Comparison of ENCODE assay signal across 12 mouse cellular contexts in the genomic region with DNA sequence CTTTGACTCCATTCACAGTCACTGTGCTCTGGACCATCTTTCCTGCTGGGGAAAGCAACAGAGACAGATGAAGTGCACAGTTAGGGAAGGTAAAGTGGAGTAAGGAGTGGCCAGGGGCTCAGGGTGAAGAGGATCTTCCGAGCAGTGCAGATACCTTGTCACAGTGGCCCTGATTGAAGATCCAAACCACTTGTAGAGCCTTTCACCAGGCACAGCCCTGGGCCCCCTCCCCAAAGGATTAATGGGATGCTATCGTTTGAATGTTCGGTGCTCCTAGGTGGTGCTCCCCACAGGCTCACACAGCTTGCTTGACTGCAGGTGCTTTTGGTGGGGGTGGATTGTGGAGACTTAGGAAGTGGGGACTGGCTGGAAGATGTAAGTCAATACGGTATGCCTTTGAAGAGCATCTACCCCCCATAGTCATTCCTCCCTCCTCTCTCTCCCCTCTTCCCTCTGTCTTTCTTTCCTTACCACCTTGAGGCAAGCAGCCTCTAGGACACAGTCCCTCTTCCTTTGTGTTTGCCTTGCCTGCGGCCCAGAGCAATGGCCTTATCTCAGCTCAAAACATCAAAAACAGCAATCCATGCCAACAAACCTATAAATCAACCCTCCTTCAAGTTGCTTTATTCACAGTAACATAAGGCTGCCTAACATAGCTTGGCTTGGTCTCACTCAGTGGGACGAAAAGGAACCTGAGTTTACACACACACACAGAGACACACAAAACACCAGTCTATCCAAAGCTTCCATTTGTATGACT. TPM values are rescaled to one million over a fixed set of nuclear protein-coding genes. Genes with fewer than 3 reads are reported as not detected.
DNase-seq lines count a peak whose midpoint lies in the region; ATAC-seq and TF ChIP-seq lines count a peak whose summit lies in the region.
"Had no signal": no experiment of that assay in that cellular context is flagged by ENCODE, and none has a peak within 500 bp of the region (broad histone marks: within the 10 kb centered on the region; RNA-seq: fewer than 3 reads in every experiment).

No protein-coding gene starts in this region.

- intact Hi-C loops in heart, postnatal 36 days (cut with DNase I), result no loop called here

- ATAC-seq in heart, embryonic 12.5 days (ENCODE audit: insufficient number of reproducible peaks, low FRiP score), result no peak
- ATAC-seq in lung, embryonic 14.5 days (ENCODE audit: insufficient read depth), result no peak
- no peak for ATAC-seq in intestine, embryonic 14.5 days (replicated peaks; ENCODE audit: low FRiP score, low TSS enrichment, low read depth)
- no peak for ATAC-seq in midbrain, embryonic 16.5 days

- TF ChIP-seq CTCF in lung, embryonic 14.5 days (IDR thresholded peaks at IDR 0.05; ENCODE audit: low read depth), result no peak

- H3K4me1 ChIP-seq in heart, embryonic 12.5 days (replicated peaks), result peaks cover 39% of the 10 kb centered on the region
- peaks cover 19% of the 10 kb centered on the region for H3K4me1 ChIP-seq in lung, embryonic 14.5 days (ENCODE audit: insufficient read depth)
- peaks cover 38% of the 10 kb centered on the region for H3K4me1 ChIP-seq in intestine, embryonic 14.5 days (replicated peaks; ENCODE audit: control insufficient read depth, insufficient read depth, low read length)
- H3K4me1 ChIP-seq in midbrain, embryonic 16.5 days (ENCODE audit: control insufficient read depth, insufficient read depth, low read length), result peaks cover 25% of the 10 kb centered on the region; the same call in 1 of the 2 replicates

- 68% methylated on average over 6 of the region's 6 CpGs for WGBS in heart, embryonic 12.5 days
- 49% methylated on average over 6 of the region's 6 CpGs for WGBS in lung, embryonic 14.5 days
- 64% methylated on average over 6 of the region's 6 CpGs for WGBS in intestine, embryonic 14.5 days
- WGBS in midbrain, embryonic 16.5 days, result 81% methylated on average over 6 of the region's 6 CpGs

- no peaks in the 10 kb centered on the region for H3K9me3 ChIP-seq in heart, embryonic 12.5 days (replicated peaks)
- H3K9me3 ChIP-seq in lung, embryonic 14.5 days (ENCODE audit: low read depth, low read length), result no peaks in the 10 kb centered on the region
- H3K9me3 ChIP-seq in intestine, embryonic 14.5 days (ENCODE audit: control insufficient read depth, low read length), result no peaks in the 10 kb centered on the region
- H3K9me3 ChIP-seq in midbrain, embryonic 16.5 days (replicated peaks; ENCODE audit: control insufficient read depth, low read length, poor library complexity, severe bottlenecking), result no peaks in the 10 kb centered on the region

- H3K27me3 ChIP-seq in heart, embryonic 12.5 days (replicated peaks), result no peaks in the 10 kb centered on the region
- no peaks in the 10 kb centered on the region for H3K27me3 ChIP-seq in lung, embryonic 14.5 days (ENCODE audit: insufficient read depth, low read length)
- H3K27me3 ChIP-seq in intestine, embryonic 14.5 days (replicated peaks; ENCODE audit: control insufficient read depth, insufficient read depth, low read length), result no peaks in the 10 kb centered on the region
- no peaks in the 10 kb centered on the region for H3K27me3 ChIP-seq in midbrain, embryonic 16.5 days (ENCODE audit: control insufficient read depth, insufficient read depth, low read depth, low read length)

- H3K36me3 ChIP-seq in heart, embryonic 12.5 days, result peaks cover 62% of the 10 kb centered on the region
- peaks cover 60% of the 10 kb centered on the region for H3K36me3 ChIP-seq in lung, embryonic 14.5 days (ENCODE audit: insufficient read depth)
- peaks cover 55% of the 10 kb centered on the region for H3K36me3 ChIP-seq in intestine, embryonic 14.5 days (ENCODE audit: control insufficient read depth, insufficient read depth, low read length)
- peaks cover 4% of the 10 kb centered on the region; the same call in 1 of the 2 replicates for H3K36me3 ChIP-seq in midbrain, embryonic 16.5 days (ENCODE audit: control insufficient read depth, insufficient read depth, low read length)

- DNase-seq in heart, postnatal 36 days, result no peak
- no peak for DNase-seq in lung, embryonic 14.5 days
- DNase-seq in lung, postnatal 36 days, result no peak
- peak; percentile 29 for DNase-seq in intestine, embryonic 14.5 days (ENCODE audit: low spot score)
- no peak for DNase-seq in cerebellum, adult 8-10 months
- DNase-seq in lung, adult 18-20 months, result no peak
- DNase-seq: cerebellum, postnatal 25 days; kidney, postnatal 4 days; lung, postnatal 10 days had no signal

- H3K4me2 ChIP-seq in heart, embryonic 12.5 days, result peak overlapping the region; percentile 80
- H3K4me2 ChIP-seq in lung, embryonic 14.5 days, result peak overlapping the region; percentile 93
- H3K4me2 ChIP-seq in intestine, embryonic 14.5 days (ENCODE audit: low read length), result peak overlapping the region; percentile 61
- peak overlapping the region; percentile 45; the same call in 1 of the 2 replicates for H3K4me2 ChIP-seq in midbrain, embryonic 16.5 days (ENCODE audit: low read length)

- no peak overlapping the region for H3K27ac ChIP-seq in heart, embryonic 12.5 days (ENCODE audit: poor library complexity, severe bottlenecking)
- no peak overlapping the region for H3K27ac ChIP-seq in lung, embryonic 14.5 days (ENCODE audit: low read depth)
- no peak overlapping the region for H3K27ac ChIP-seq in intestine, embryonic 14.5 days (ENCODE audit: low read depth)
- no peak overlapping the region for H3K27ac ChIP-seq in midbrain, embryonic 16.5 days (ENCODE audit: low read length)

- H3K4me3 ChIP-seq in heart, embryonic 12.5 days, result 0 out of 2 replicates have a peak overlapping the region, but pooled peaks have one; percentile 3
- peak overlapping the region; percentile 52; the same call in 1 of the 2 replicates for H3K4me3 ChIP-seq in lung, embryonic 14.5 days (ENCODE audit: low read depth, low read length)
- H3K4me3 ChIP-seq in intestine, embryonic 14.5 days (ENCODE audit: low read depth, low read length), result no peak overlapping the region
- H3K4me3 ChIP-seq in midbrain, embryonic 16.5 days (ENCODE audit: low read depth, low read length), result no peak overlapping the region

- H3K9ac ChIP-seq in heart, embryonic 12.5 days, result no peak overlapping the region; the same call in 1 of the 2 replicates
- no peak overlapping the region for H3K9ac ChIP-seq in lung, embryonic 14.5 days
- H3K9ac ChIP-seq in intestine, embryonic 14.5 days (ENCODE audit: low read length), result no peak overlapping the region
- no peak overlapping the region for H3K9ac ChIP-seq in midbrain, embryonic 16.5 days (ENCODE audit: low read depth, low read length)

RNA-seq across cellular contexts. Expression of a gene that starts 2.2 kb away (rescaled TPM):
- 80.3 and 81.7 TPM in 2 replicates for polyA plus RNA-seq in heart, embryonic 12.5 days (2016; fragmentation: Nextera tagmentation; extraction: Ambion mirVana)
- 10 to 100 TPM; 19.8 to 20.0 TPM for total RNA-seq in heart, postnatal 36 days (2021)
- 213 and 226 TPM in 2 replicates for polyA plus RNA-seq in lung, embryonic 14.5 days (2014; fragmentation: Nextera tagmentation; extraction: Ambion mirVana)
- polyA plus RNA-seq in intestine, embryonic 14.5 days (2014; fragmentation: Nextera tagmentation; extraction: Ambion mirVana), result 171 and 182 TPM in 2 replicates
- 17.9 and 19.7 TPM in 2 replicates for polyA plus RNA-seq in midbrain, embryonic 16.5 days (2015; fragmentation: Nextera tagmentation; extraction: Ambion mirVana)

RNA-seq across cellular contexts. Expression of a gene that starts 2.8 kb away (rescaled TPM):
- polyA plus RNA-seq in heart, embryonic 12.5 days (2016; fragmentation: Nextera tagmentation; extraction: Ambion mirVana), result 226 and 236 TPM in 2 replicates
- total RNA-seq in heart, postnatal 36 days (2021), result 10 to 100 TPM; 53.6 to 55.3 TPM
- 387 and 409 TPM in 2 replicates for polyA plus RNA-seq in lung, embryonic 14.5 days (2014; fragmentation: Nextera tagmentation; extraction: Ambion mirVana)
- 373 and 390 TPM in 2 replicates for polyA plus RNA-seq in intestine, embryonic 14.5 days (2014; fragmentation: Nextera tagmentation; extraction: Ambion mirVana)
- 113 and 127 TPM in 2 replicates for polyA plus RNA-seq in midbrain, embryonic 16.5 days (2015; fragmentation: Nextera tagmentation; extraction: Ambion mirVana)

RNA-seq across cellular contexts. Expression of a gene that starts 34.2 kb away (rescaled TPM):
- not detected in 2 replicates for polyA plus RNA-seq in heart, embryonic 12.5 days (2016; fragmentation: Nextera tagmentation; extraction: Ambion mirVana)
- not detected for total RNA-seq in heart, postnatal 36 days (2021)
- not detected in 2 replicates for polyA plus RNA-seq in lung, embryonic 14.5 days (2014; fragmentation: Nextera tagmentation; extraction: Ambion mirVana)
- 2.5 and 2.8 TPM in 2 replicates for polyA plus RNA-seq in intestine, embryonic 14.5 days (2014; fragmentation: Nextera tagmentation; extraction: Ambion mirVana)
- polyA plus RNA-seq in midbrain, embryonic 16.5 days (2015; fragmentation: Nextera tagmentation; extraction: Ambion mirVana), result 0.07 TPM in 1 of 2 replicates, not detected in the other
- polyA plus RNA-seq: neural tube, embryonic 14.5 days had no signal

Comparison
In these comparisons a context has a peak if more than half of its experiments do, and no peak if none do; other contexts are left out.
1. H3K4me3 ChIP-seq: peak in heart, embryonic 12.5 days (single experiment) and lung, embryonic 14.5 days (single experiment); none in intestine, embryonic 14.5 days (single experiment) and midbrain, embryonic 16.5 days (single experiment).
2. Peak in every context shown above with its lines, with median percentiles within 50 percentile points of each other: H3K4me2 ChIP-seq.